Mouse (Mus musculus): Measurements from ENCODE around the gene Nme7. TPM values are rescaled to one million over a fixed set of nuclear protein-coding genes. Genes with fewer than 3 reads are reported as not detected.

The Nme7 gene
- polyA plus RNA-seq (2015; fragmentation: Nextera tagmentation; extraction: Ambion mirVana): 14.9 and 17.8 TPM in 2 replicates

DNA sequence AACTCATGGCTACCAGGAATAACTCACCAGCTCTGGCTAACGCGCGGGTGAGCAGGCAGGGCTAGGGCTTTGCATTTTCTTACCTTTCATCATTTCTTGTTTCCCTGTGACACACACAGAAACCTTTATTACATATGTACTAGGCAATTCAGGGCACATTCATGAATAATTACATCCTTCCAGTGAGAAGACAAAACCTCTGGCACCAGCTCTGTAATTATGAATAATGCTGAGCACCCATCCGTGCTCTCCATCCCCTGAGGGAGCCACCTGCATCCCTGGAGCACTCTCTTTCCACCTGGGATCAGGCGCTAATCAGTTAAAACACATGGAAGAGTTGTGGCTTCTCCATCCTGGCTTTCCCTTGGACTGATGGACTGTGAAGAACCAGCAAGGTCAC lies at the start of gene Nme7:
Gene Nme7 (plus strand): TSS at position 301 of the 400 bp plus-strand sequence.
- no peaks in the 10 kb centered on the region; the same call in 1 of the 2 replicates for H3K4me1 ChIP-seq (replicated peaks; ENCODE audit: control insufficient read depth, insufficient read depth)
- WGBS: 71% methylated on average over 5 of the region's 5 CpGs
- no peak for TF ChIP-seq CTCF (IDR thresholded peaks at IDR 0.05; ENCODE audit: low read depth)
- no peak for TF ChIP-seq EP300 (optimal IDR thresholded peaks at IDR 0.05)
- H3K4me2 ChIP-seq (replicated peaks; ENCODE audit: low read depth): no peak within 1 kb of the TSS
- no peak for DNase-seq (ENCODE audit: low spot score)
- ATAC-seq (ENCODE audit: low FRiP score, low TSS enrichment): no peak
- no peaks in the 10 kb centered on the region for H3K9me3 ChIP-seq (ENCODE audit: control insufficient read depth, low read length)
- H3K9ac ChIP-seq (ENCODE audit: low read length): no peak within 1 kb of the TSS
- H3K4me3 ChIP-seq (ENCODE audit: low read depth, low read length): no peak within 1 kb of the TSS
- H3K36me3 ChIP-seq (ENCODE audit: control insufficient read depth, insufficient read depth, low read length): peaks cover 18% of the 10 kb centered on the region
- H3K27ac ChIP-seq (replicated peaks): no peak within 1 kb of the TSS
- H3K27me3 ChIP-seq (ENCODE audit: control insufficient read depth, insufficient read depth, low read length): no peaks in the 10 kb centered on the region

DNA sequence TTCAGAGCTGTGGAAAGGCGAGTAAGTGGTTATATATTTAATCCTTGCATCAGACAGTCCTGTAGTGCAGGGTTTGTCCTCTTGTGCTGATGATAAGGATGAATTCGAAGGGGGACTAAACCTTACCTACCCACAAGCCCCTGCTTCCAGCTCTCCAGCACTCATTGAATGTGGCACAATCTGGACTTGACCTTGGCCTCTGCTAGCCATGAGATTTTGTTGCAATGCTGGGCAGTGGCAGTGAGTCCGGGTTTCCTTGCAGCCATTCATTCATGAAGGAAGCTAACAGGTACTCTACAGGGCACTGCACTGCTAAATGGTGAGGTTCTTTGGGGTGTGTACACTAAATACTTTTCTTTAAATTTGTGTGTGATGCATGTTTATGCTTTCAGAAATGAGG lies 49.1 kb upstream of the Nme7 start:
- TF ChIP-seq CTCF (IDR thresholded peaks at IDR 0.05; ENCODE audit: low read depth) (no peak), EP300 (optimal IDR thresholded peaks at IDR 0.05) (no peak)
- Histone ChIP-seq H3K27ac (replicated peaks) (no peak overlapping the region), H3K36me3 (ENCODE audit: control insufficient read depth, insufficient read depth, low read length) (peaks cover 5% of the 10 kb centered on the region), H3K9me3 (ENCODE audit: control insufficient read depth, low read length) (no peaks in the 10 kb centered on the region), H3K4me2 (replicated peaks; ENCODE audit: low read depth) (no peak overlapping the region), H3K9ac (ENCODE audit: low read length) (no peak overlapping the region), H3K27me3 (ENCODE audit: control insufficient read depth, insufficient read depth, low read length) (no peaks in the 10 kb centered on the region), H3K4me1 (replicated peaks; ENCODE audit: control insufficient read depth, insufficient read depth) (no peaks in the 10 kb centered on the region; the same call in 1 of the 2 replicates), H3K4me3 (ENCODE audit: low read depth, low read length) (no peak overlapping the region)
- no peak for DNase-seq (ENCODE audit: low spot score)
- ATAC-seq (ENCODE audit: low FRiP score, low TSS enrichment): no peak
- 71% methylated on average over 3 of the region's 3 CpGs for WGBS

DNA sequence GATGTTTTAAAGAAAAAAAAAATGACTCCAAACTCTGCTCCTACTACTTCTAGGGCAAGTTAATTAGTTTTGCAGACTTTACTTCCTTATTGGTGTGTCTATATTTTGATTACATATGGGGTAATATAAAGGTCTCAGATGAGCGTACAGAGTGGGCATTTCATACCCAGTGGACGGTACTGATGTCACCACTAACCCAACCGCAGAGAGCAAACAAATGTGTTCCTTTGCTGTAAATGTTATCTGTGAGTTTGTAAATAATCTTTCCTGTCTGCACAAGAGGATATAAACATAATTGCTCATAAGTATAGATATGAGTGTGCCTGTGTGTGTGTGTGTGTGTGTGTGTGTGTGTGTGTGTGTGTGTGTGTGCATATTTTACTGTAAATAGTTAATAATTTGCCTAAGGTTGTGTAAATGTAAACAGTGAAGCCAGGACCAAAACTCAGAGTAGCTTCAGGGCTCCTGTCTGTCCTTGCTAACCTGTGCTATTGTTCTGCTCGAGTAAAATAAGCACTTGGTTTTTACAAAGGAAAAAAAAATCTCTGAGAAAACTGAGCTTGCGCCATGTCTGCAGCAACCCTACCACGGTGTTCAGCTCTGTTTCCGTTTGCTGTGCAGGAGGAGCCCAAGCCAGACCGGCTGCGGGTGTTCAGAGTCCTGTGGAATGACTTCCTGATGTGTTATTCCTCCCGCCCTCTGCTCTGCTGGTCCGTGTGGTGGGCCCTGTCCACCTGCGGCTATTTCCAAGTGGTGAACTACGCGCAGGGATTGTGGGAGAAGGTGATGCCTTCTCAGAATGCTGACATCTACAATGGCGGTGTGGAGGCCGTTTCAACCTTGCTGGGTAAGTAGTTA lies 43.5 kb upstream of the Nme7 start:
- Histone ChIP-seq H3K27ac (replicated peaks) (0 out of 2 replicates have a peak overlapping the region, but pooled peaks have one; percentile 45), H3K9ac (ENCODE audit: low read length) (no peak overlapping the region), H3K36me3 (ENCODE audit: control insufficient read depth, insufficient read depth, low read length) (peaks cover 17% of the 10 kb centered on the region), H3K4me2 (replicated peaks; ENCODE audit: low read depth) (no peak overlapping the region), H3K9me3 (ENCODE audit: control insufficient read depth, low read length) (no peaks in the 10 kb centered on the region), H3K27me3 (ENCODE audit: control insufficient read depth, insufficient read depth, low read length) (no peaks in the 10 kb centered on the region), H3K4me1 (replicated peaks; ENCODE audit: control insufficient read depth, insufficient read depth) (no peaks in the 10 kb centered on the region), H3K4me3 (ENCODE audit: low read depth, low read length) (no peak overlapping the region)
- TF ChIP-seq EP300 (optimal IDR thresholded peaks at IDR 0.05) (no peak), CTCF (IDR thresholded peaks at IDR 0.05; ENCODE audit: low read depth) (no peak)
- ATAC-seq (ENCODE audit: low FRiP score, low TSS enrichment) (peak; percentile 85), DNase-seq (ENCODE audit: low spot score) (peak; percentile 45)
- WGBS: 70% methylated on average over 16 of the region's 16 CpGs

DNA sequence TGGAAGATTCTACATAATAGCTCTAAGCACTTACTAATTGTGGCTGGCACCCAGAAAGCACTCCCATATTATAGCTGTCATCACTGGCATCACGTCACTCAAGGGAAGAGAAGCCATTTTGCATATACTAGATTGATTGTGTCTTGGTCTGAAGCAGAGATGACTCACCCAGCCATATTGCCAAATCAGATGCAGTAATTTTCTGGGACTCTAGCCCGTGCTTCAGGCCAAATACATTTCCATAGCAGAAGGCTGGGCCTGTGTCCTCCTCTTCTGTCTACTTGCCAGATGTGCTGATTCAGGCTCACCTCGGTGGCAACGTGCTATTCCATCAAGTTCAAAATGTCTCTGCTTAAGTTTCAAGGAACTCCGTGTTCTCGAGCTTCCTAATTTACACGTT lies 42.4 kb upstream of the Nme7 start:
- H3K36me3 ChIP-seq (ENCODE audit: control insufficient read depth, insufficient read depth, low read length): peaks cover 17% of the 10 kb centered on the region
- no peaks in the 10 kb centered on the region for H3K9me3 ChIP-seq (ENCODE audit: control insufficient read depth, low read length)
- DNase-seq (ENCODE audit: low spot score): no peak

DNA sequence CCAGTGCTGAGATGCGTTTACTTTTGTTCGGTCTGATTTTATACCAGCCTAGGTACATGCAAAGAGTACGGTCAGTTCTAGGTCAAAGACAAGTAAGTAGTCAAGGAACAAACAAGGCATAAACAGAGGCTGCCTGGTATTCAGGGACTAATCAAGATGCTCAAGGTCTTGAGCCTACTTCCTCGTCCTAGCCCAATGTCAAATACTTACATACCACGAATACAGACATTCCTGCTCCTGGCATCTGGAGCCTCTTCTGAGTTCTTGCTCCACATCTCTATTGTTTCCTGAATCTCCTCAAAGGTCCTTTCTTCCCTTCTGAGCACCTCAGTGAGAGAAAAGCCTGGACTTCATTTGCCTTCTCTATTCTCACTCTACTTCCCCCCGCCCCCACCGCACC lies 33.0 kb upstream of the Nme7 start:
- H3K4me2 ChIP-seq (replicated peaks; ENCODE audit: low read depth): no peak overlapping the region
- no peaks in the 10 kb centered on the region for H3K9me3 ChIP-seq (ENCODE audit: control insufficient read depth, low read length)
- no peak for DNase-seq (ENCODE audit: low spot score)
- H3K27ac ChIP-seq (replicated peaks): no peak overlapping the region
- 84% methylated on average over 7 of the region's 7 CpGs for WGBS
- no peak overlapping the region for H3K9ac ChIP-seq (ENCODE audit: low read length)
- no peaks in the 10 kb centered on the region for H3K4me1 ChIP-seq (replicated peaks; ENCODE audit: control insufficient read depth, insufficient read depth)
- ATAC-seq (ENCODE audit: low FRiP score, low TSS enrichment): no peak
- no peaks in the 10 kb centered on the region for H3K27me3 ChIP-seq (ENCODE audit: control insufficient read depth, insufficient read depth, low read length)
- TF ChIP-seq EP300 (optimal IDR thresholded peaks at IDR 0.05): no peak
- no peak for TF ChIP-seq CTCF (IDR thresholded peaks at IDR 0.05; ENCODE audit: low read depth)
- no peak overlapping the region for H3K4me3 ChIP-seq (ENCODE audit: low read depth, low read length)
- no peaks in the 10 kb centered on the region for H3K36me3 ChIP-seq (ENCODE audit: control insufficient read depth, insufficient read depth, low read length)

More for the DNA sequence above, 42.4 kb upstream of the Nme7 start:
- Histone ChIP-seq H3K4me3 (ENCODE audit: low read depth, low read length) (no peak overlapping the region), H3K4me1 (replicated peaks; ENCODE audit: control insufficient read depth, insufficient read depth) (no peaks in the 10 kb centered on the region), H3K27me3 (ENCODE audit: control insufficient read depth, insufficient read depth, low read length) (no peaks in the 10 kb centered on the region), H3K4me2 (replicated peaks; ENCODE audit: low read depth) (no peak overlapping the region), H3K27ac (replicated peaks) (no peak overlapping the region), H3K9ac (ENCODE audit: low read length) (no peak overlapping the region)
- 57% methylated on average over 7 of the region's 7 CpGs for WGBS
- ATAC-seq (ENCODE audit: low FRiP score, low TSS enrichment): peak; percentile 56; the same call in 1 of the 2 replicates
- TF ChIP-seq EP300 (optimal IDR thresholded peaks at IDR 0.05) (no peak), CTCF (IDR thresholded peaks at IDR 0.05; ENCODE audit: low read depth) (no peak)

DNA sequence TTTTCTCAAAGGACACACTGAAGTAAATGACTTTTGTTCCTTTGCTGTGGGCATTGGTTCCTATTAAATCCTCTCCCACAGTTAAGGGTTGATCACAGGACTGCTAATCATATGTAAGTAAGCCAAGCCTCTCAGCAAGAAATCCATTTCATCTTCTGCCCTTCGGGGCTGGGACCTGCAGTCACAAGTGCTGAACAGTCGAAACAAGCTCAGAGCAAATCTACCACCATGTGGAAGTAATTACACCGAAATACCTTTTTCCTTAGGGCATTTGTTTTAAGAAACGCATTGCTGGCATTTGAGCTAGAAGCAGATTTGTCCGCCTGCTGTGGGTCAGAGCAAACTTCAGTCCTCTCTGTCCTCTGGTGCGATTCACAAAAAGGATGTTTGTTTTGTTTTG lies 30.3 kb upstream of the Nme7 start:
- Histone ChIP-seq H3K9ac (ENCODE audit: low read length) (no peak overlapping the region), H3K27ac (replicated peaks) (no peak overlapping the region), H3K4me1 (replicated peaks; ENCODE audit: control insufficient read depth, insufficient read depth) (no peaks in the 10 kb centered on the region), H3K27me3 (ENCODE audit: control insufficient read depth, insufficient read depth, low read length) (no peaks in the 10 kb centered on the region), H3K36me3 (ENCODE audit: control insufficient read depth, insufficient read depth, low read length) (no peaks in the 10 kb centered on the region), H3K9me3 (ENCODE audit: control insufficient read depth, low read length) (no peaks in the 10 kb centered on the region), H3K4me3 (ENCODE audit: low read depth, low read length) (no peak overlapping the region), H3K4me2 (replicated peaks; ENCODE audit: low read depth) (no peak overlapping the region)
- ATAC-seq (ENCODE audit: low FRiP score, low TSS enrichment) (no peak), DNase-seq (ENCODE audit: low spot score) (no peak)
- no peak for TF ChIP-seq CTCF (IDR thresholded peaks at IDR 0.05; ENCODE audit: low read depth)
- no peak for TF ChIP-seq EP300 (optimal IDR thresholded peaks at IDR 0.05)
- WGBS: 69% methylated on average over 6 of the region's 6 CpGs
